Mouse (Mus musculus) brown adipose tissue, adult 24 weeks (tissue): ENCODE data around the gene Cdh23. TPM values are rescaled to one million over a fixed set of nuclear protein-coding genes. Genes with fewer than 3 reads are reported as not detected.

ENCODE experiments used
- H3K27ac ChIP-seq: fragments of 200-500 bp; replicated peaks from 2 replicates; pipeline ENCODE4 v1.5.1; 2012; ENCODE audit warnings: low read depth, mild to moderate bottlenecking, low read length
- H3K4me1 ChIP-seq: fragments of 200-500 bp; 2 replicates; pipeline ENCODE4 v1.6.1; 2012; ENCODE audit warnings: low read length, mixed read lengths; ENCODE audit not compliant: control insufficient read depth, insufficient read depth, insufficient read length
- H3K4me3 ChIP-seq: fragments of 200-500 bp; 2 replicates; pipeline ENCODE4 v1.5.1; 2012; ENCODE audit warnings: low read depth, mild to moderate bottlenecking, low read length, moderate library complexity; ENCODE audit not compliant: insufficient read depth
- polyA plus RNA-seq: library from polyadenylated mRNA; stranded (reverse); fragments of >200 nt; gene quantifications from 2 replicates; pipeline ENCODE4 v1.2.4, GENCODE M21; 2012; ENCODE audit not compliant: missing spikeins, insufficient read depth, insufficient read length

Gene Cdh23
- polyA plus RNA-seq, 1 experiment, result 2.1 TPM

DNA sequence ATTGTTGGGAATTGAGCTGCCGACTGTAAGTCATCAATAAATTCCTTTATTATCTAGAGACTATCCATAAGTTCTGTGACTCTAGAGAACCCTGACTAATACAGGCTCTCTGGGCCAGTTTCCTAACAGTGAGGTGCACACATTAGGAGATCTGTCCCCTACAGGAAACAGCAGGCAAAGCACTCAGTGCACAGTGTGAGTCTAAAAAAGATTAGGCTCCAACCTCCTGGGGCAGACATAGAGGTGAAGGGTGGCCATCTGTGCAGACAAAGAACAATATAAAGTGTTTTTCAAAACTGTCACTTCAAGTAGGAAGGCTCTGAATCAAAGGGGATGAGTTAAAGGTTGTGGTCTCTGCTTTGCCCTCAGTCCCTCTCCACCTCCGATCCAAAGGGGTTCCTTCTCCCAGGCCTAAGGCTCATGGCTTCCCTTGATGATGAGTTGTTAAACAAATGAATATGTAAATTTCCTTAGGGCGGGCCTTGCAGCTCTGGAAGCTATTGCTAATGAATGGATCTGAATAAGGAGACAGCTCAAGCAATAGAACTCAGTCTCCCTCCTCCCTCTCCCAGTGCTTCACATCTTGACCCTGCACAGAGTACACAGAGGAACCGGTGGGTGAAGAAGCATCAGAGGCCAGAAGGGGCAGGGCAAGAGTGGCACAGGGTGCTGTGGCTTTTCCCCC, 143.2 kb downstream of the Cdh23 start:
- Histone ChIP-seq H3K27ac (peak overlapping the region; percentile 86), H3K4me3 (no peak overlapping the region)

DNA sequence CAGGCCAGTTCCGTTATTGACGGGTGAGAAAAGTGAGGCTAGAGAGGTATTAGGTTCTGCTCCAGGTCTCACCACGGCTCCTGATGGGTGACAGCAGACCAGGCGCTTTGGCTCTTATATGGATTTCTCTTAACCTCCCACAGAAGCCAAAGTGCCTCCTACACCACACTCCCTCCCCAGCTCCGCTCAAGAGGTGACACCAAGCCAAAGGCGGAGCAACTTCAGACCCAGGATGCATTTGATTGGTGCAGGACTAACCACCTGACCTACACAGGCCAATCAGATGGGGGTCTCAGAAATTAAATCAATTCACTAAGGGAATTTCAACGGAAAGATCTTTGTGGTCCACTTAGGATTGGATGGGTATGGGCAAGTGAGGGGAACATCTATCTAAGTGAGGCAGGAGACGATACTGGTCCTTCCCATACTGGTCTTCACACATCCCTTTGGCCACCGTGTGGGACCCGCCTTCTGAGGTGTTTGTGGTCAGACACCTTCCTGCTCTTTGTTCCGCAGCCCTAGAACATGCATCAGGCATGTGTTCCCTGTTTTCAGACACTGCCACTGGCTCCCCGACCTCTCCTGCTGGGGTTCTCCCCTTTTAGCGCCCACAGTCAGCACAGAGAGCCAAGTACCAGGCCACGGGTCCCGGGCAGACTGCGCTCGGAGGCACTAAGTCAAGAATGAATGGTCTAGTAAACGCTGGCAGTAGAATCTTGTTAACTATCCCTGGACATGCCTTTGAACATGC, 157.0 kb downstream of the Cdh23 start:
- H3K4me1 ChIP-seq, result peaks cover 5% of the 10 kb centered on the region
- no peak overlapping the region for H3K4me3 ChIP-seq
- no peak overlapping the region for H3K27ac ChIP-seq

More for the DNA sequence above, 143.2 kb downstream of the Cdh23 start:
- peaks cover 9% of the 10 kb centered on the region; the same call in 1 of the 2 replicates for H3K4me1 ChIP-seq

DNA sequence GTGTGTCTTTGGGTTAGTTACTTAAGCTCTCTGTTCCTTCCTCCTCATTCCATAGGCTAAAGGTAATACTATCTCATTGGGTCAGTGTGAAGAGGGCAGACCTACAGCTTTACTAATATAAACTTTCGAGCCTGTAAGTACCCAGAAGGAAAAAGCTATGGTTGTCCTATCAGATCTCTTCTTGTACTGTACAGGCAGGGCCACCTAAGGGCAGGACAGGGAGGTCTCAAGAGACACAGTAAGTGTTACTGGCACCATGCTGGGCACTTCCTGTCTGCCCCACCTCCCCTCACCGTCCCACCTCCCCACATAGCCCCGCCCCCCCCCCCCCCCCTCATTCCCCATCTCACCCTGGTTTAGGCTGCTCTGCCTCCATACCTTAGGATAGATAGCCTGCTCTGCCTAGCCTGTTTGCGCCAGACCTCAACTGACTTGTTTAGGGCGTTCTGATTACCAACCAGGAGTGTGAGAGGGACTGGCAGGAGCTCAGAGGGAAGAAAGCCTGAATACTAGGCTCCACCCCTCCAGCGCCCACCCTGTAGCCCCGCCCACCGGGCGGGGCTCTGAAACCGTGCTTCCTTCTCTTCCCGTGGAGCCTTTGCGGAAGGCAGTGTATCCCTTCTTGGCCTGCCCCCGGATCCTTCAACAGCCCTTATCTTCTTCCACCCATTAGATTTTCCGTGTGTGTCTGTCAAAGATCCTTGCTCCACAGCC, 160.0 kb downstream of the Cdh23 start:
- Histone ChIP-seq H3K27ac (no peak overlapping the region), H3K4me1 (peaks cover 5% of the 10 kb centered on the region; the same call in 1 of the 2 replicates), H3K4me3 (no peak overlapping the region)

DNA sequence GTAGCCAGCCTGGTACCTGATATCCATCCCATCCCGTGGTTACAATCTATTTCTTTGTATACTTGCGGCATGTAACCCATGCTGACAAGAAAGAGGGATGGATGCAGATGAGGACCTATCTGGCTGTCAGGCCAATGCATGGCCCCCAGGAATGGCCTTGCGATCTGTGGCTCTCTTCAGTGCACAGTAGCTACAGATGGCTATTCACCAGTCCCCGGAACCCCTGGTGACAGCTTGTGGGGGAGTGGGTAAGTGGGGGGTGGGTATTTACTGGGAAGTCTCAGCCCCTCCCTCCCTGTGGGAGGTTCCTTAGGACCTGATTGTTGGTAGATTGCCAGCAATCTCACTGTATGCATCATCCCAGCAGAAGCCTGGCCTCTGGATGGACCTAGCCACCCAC, 163.8 kb downstream of the Cdh23 start:
- H3K4me1 ChIP-seq, result peaks cover 5% of the 10 kb centered on the region; the same call in 1 of the 2 replicates
- no peak overlapping the region for H3K27ac ChIP-seq
- no peak overlapping the region for H3K4me3 ChIP-seq

DNA sequence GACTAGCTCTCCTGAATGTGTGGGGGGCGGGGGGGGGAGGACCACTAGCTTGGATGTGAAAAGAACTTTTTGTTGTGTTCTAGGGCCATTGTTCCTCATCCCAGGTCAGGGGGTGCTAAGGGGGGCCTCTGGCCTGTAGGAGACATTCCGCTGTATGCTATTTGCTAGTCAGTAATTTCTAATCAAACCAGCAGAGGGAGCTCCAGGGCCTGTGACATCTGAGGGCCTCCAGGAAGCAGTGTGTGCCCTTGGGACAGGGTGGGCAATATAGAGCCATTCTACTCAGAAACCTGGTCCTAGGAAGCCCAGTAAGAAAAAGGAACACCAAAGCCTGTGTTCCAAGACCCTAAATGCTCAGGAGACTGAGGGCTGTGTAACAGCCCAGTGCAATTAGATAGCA, 164.9 kb downstream of the Cdh23 start:
- no peaks in the 10 kb centered on the region for H3K4me1 ChIP-seq
- no peak overlapping the region for H3K27ac ChIP-seq
- no peak overlapping the region for H3K4me3 ChIP-seq

DNA sequence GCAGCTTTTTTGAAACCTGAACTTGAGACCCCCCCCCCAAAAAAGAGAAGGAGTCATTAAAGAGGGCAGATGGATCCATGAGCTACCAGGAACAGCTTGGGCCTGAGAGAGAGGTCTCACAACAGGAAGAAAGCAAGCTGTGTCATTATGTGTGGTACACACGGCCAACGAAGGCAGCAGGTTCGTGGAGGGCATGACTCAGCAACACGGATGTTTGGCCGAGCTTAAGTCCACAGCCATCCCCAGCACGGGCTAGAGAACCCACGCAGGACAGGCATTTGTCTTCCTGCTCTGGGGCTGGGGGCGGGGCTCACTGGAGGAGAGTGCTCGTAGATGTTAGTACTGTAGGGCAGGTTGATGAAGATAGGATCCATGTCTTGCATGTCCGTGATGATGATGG, 165.7 kb downstream of the Cdh23 start:
- H3K27ac ChIP-seq, result no peak overlapping the region
- H3K4me3 ChIP-seq, result no peak overlapping the region
- H3K4me1 ChIP-seq, result no peaks in the 10 kb centered on the region

DNA sequence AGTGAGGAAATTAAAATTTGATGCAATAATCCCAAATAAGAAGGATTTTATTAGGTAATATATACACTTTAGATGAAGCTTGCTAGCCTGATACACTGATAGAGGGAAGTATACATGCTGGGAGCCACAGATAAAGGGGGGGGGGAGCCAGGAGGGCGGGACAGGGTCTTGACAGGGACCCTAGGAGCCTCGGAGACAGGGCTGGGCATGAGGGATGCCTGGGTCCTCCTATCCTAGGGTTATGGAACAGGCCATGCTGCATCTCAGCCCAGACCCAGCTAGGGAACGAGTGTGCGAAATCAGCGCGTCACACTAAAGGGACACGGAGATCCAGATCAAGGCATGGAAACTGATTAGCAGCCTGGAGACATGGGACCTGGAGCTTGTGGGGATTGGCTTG, 168.3 kb downstream of the Cdh23 start:
- H3K27ac ChIP-seq, result no peak overlapping the region
- no peak overlapping the region for H3K4me3 ChIP-seq
- no peaks in the 10 kb centered on the region for H3K4me1 ChIP-seq

DNA sequence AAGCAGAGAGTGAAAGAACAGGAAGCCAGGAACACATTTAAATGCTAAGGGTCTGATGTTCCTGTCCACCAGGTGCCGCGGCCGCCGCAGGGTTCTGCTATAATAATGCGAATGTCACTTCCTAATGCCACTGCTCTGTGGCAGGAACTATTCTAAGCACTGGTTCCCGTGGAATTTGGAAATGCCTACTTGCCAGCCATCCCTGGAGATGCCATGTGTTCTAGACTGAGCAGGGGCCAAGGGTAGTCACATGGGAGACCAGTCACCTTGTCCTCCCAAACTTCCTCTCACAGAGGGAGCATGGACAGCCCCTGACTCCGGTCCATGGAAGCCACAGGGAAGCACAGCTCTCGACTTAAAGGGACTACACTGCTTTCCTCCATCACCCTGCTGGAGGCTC, 171.2 kb downstream of the Cdh23 start:
- Histone ChIP-seq H3K27ac (no peak overlapping the region), H3K4me1 (no peaks in the 10 kb centered on the region), H3K4me3 (no peak overlapping the region)

DNA sequence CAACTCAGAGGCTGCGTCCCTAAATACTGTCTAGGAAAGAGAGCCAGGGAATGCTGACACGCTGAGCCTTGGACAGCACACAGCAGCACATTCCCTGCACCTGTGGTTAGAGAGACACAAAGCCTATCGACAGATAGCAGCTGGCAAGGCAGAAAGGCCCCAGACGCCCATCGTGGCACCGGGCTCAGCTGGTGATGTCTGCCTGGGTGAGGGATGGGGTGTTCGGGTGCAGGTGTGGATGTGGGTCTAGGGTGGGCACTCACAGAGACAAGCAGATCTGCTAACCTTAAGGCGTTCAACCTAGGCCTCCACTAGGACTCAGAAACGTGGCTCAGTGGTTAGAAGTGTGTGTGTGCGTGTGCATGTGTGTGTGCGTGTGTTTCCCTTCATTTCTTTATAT, 180.0 kb downstream of the Cdh23 start:
- Histone ChIP-seq H3K27ac (no peak overlapping the region), H3K4me1 (no peaks in the 10 kb centered on the region), H3K4me3 (no peak overlapping the region)

DNA sequence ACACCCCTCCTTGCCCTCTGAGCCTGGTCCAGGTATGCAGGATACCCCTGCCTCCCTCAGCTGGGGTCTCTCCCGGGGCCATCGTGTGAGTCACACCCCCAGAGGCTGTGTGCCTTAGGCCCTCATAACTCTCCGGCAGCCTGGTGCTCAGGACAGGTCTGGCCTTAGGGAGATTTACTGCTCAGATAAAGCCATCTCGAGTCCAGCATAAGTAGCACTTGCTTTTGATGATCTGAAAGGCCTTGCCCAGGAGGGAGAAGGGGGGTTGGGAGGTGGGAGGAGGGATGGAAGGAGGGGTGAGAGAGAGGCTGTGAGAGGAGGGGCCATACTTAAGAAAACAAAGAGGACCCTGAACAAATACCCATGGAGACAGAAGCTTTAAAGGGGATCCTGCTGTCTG, 197.8 kb downstream of the Cdh23 start:
- H3K4me3 ChIP-seq, result no peak overlapping the region
- peaks cover 8% of the 10 kb centered on the region for H3K4me1 ChIP-seq
- no peak overlapping the region for H3K27ac ChIP-seq

DNA sequence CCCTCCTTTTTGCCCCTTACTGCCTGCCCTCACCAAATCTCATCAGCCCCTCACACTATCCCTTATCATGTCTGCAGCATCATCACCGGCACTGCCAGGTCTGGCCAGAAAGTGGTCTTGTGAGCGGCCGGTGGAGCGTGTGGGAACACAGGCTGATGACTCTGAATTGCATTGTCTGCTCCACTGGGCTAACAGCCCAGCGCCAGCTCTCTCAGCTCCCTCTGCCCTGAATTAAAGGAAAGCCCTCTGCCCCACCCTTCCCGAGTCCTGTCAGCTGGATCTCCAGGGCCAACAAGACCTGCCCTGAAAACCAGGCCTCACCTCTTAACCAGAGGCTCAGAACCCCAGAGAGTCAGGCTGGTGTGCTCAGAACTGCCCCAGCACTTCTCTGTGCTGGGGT, 201.2 kb downstream of the Cdh23 start:
- H3K4me1 ChIP-seq, result peaks cover 8% of the 10 kb centered on the region
- H3K4me3 ChIP-seq, result no peak overlapping the region
- H3K27ac ChIP-seq, result no peak overlapping the region

DNA sequence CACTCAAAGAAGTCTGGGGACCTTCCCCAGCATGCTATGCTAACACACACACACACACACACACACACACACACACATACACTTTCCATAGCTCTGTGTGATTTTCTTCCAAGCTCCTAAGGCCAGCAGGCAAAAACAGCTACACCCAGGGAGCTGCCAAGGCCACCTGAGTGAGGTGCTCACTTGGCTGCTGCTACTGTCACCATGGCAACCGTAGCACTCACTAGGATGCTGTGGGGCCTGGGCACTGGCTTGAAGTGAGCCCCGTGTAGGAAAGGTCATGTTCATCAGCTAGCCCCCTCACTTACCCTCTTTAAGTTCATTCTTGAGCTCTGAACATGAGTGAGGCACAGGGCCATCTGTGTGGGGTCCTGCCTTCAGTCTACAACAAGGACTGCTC, 204.8 kb downstream of the Cdh23 start:
- no peak overlapping the region for H3K27ac ChIP-seq
- peaks cover 8% of the 10 kb centered on the region for H3K4me1 ChIP-seq
- no peak overlapping the region for H3K4me3 ChIP-seq

DNA sequence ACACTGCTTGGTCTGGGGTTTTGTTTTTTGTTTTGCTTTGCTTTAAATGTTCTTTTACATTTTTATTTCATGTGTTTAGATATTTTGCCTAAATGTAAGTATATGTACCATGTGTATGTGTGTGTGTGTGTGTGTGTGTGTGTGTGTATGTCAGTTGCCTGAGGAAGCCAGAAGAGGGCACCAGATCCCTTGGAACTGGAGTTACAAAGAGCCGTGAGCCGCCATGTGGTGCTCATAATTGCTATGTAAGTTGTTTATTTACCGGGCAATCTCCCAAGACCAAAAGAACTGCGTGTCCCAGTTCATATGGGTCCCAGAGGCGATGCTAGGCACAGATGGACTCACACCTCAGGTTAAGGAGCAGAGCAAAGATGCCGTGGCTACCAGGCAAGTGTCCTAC, 214.9 kb downstream of the Cdh23 start:
- no peak overlapping the region for H3K4me3 ChIP-seq
- H3K4me1 ChIP-seq, result no peaks in the 10 kb centered on the region
- no peak overlapping the region for H3K27ac ChIP-seq

DNA sequence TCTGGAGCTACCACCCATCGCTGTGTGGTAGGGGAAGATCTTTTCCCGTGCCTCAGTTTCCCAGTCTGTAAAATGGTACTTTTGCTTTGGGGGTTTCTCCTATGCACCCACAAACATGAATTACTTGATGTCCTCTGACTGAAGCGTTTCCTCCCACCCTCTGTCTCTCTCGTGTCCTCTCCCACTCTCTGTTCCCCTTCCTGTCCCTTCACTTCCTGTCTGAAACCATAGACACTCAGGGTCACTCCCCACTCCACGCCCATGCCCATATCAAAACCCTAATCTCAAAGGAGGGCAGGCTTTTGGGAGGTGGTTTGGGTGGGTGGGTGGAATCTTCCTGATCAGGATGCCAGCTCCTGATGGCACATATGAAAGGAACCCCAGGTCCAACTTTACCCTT, 221.7 kb downstream of the Cdh23 start:
- no peaks in the 10 kb centered on the region for H3K4me1 ChIP-seq
- H3K4me3 ChIP-seq, result no peak overlapping the region
- H3K27ac ChIP-seq, result no peak overlapping the region

DNA sequence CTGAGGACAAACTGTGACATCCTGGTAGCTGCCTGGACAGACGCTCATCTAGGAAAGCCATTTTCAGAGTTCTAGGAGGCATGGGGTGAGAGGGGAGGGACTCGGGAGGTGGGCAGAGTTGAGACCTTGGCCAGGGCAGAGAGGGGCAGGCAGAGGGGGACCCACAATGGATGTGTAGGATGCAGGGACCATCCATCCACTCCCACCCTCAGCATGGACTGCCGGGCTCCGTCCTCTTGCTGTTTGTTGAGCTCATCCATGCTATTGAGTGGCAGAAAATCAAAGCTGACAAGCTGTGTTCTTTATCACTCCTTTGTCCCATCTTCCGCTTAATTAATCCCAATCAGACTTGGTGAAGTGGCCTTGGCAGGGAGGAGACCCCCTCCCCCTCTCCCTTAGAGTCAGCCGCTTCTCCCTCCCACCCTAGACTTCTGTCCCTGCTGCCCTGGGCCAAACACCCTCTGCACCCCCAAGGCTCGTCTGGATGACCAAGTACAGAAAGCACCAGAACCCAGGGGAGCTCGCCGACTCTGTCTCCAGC, 222.4 kb downstream of the Cdh23 start:
- H3K4me1 ChIP-seq, result no peaks in the 10 kb centered on the region
- no peak overlapping the region for H3K27ac ChIP-seq
- H3K4me3 ChIP-seq, result no peak overlapping the region
